Mouse (Mus musculus): ENCODE data around the gene Hist3h2a. TPM values are rescaled to one million over a fixed set of nuclear protein-coding genes. Genes with fewer than 3 reads are reported as not detected.

The Hist3h2a gene
- polyA plus RNA-seq, 1 experiment from 2014 or later = 39.7 TPM

DNA sequence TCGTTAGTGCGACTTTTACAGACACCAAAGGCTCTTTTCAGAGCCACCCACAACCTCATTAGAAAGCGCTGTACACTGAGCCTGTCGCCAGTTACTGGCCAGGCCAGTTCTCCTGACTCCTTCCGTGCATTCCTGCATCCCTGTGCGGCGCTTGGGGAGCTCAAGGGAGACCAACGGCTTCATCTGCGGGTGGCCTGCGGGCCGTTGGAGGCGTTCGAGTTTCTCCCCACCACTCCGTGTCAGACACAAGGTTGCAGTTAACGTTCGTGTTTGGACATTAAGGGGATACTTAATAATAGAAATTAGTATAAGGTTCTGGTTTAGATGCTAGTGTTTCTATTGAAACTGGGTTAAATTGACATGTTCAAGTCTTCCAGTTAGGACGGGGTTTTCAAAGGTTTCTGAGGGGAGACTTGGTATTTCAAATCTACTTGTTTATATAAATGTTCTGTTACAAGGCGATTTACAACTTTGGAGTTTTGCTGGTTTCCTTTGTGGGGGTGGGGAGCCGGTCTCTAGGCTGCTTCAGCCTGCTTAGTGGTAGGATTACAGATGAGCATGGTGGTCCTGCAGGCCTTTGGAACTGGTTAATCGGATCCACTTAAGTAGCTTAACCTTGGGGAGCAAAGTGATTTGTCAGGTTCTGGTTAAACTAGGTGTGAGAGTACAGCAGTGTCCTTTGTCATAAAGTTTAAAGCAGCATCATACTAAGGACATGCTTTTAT is 820 bp downstream of the Hist3h2a start:
- ATAC-seq (ENCODE audit: low FRiP score, low TSS enrichment) = no peak; the same call in 1 of the 2 replicates
- Histone ChIP-seq H3K4me3 (ENCODE audit: low read length) (peak overlapping the region; percentile 94), H3K27ac (ENCODE audit: low read length) (peak overlapping the region; percentile 100), H3K9me3 (ENCODE audit: low read length) (no peaks in the 10 kb centered on the region), H3K36me3 (ENCODE audit: insufficient read depth, low read length) (peaks cover 16% of the 10 kb centered on the region; the same call in 1 of the 2 replicates), H3K27me3 (ENCODE audit: insufficient read depth, low read length) (no peaks in the 10 kb centered on the region), H3K4me2 (replicated peaks; ENCODE audit: low read depth, low read length) (peak overlapping the region; percentile 97), H3K9ac (replicated peaks; ENCODE audit: low read length) (peak overlapping the region; percentile 97), H3K4me1 (ENCODE audit: insufficient read depth, low read length) (peaks cover 36% of the 10 kb centered on the region)
- WGBS = 0% methylated on average over 20 of the region's 20 CpGs

DNA sequence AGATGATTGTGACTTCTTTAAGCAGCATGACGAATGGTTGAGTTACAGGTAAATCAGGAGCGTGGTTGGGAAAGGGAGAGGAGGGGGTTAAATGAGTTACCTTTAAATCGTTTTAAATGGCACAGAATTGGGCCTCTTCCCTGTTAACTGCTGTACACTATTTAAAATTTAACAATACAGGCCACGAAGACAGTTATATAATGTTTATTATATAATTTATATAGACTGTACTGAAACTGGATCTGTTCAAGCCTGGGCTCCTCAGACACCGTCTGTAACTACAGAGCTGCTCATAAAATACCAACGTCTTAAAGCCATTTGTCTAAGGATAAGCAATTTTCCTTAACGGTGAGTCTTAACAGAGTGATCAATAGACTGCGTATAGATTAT is 1.4 kb downstream of the Hist3h2a start:
- Histone ChIP-seq H3K9me3 (ENCODE audit: low read length) (no peaks in the 10 kb centered on the region), H3K4me3 (ENCODE audit: low read length) (peak overlapping the region; percentile 94), H3K27me3 (ENCODE audit: insufficient read depth, low read length) (no peaks in the 10 kb centered on the region), H3K36me3 (ENCODE audit: insufficient read depth, low read length) (peaks cover 16% of the 10 kb centered on the region; the same call in 1 of the 2 replicates), H3K9ac (replicated peaks; ENCODE audit: low read length) (peak overlapping the region; percentile 97), H3K27ac (ENCODE audit: low read length) (peak overlapping the region; percentile 100), H3K4me1 (ENCODE audit: insufficient read depth, low read length) (peaks cover 36% of the 10 kb centered on the region), H3K4me2 (replicated peaks; ENCODE audit: low read depth, low read length) (peak overlapping the region; percentile 97)
- WGBS = 18% methylated on average over 8 of the region's 8 CpGs
- ATAC-seq (ENCODE audit: low FRiP score, low TSS enrichment) = no peak

DNA sequence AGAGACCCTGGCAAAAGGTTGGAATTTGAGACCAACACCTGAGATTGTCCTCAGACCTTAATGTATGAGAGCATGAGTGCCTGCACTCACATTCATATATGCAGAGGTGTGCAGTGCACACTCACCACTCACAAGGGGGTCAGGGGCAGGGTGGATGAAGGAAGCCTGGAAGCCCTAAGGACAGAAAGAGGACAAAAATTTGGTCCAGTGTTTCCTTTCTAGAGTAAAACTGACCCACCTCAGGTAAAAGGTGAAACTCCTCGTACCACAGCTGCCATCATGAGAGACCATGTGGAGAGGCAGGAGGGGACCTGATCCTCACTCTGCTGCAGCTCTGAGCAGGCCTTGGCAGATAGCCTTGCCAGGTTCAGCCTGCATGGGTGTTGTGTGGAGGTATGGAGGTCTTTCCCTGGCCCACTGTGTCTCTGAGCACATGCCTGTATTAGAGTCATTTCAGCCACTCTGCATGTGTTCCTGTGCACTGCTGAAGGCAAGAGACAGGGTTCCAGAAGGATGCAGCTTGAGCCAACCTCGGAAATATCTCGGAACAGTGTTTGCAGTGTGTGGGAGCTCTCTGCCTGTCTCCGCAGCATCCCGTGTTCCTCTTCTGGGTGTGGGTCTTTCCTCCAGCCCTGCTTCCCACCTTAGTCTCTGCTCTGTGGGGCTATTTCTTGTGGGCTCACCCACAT is 2.9 kb downstream of the Hist3h2a start:
- Histone ChIP-seq H3K9ac (replicated peaks; ENCODE audit: low read length) (0 out of 2 replicates have a peak overlapping the region, but pooled peaks have one; percentile 10), H3K36me3 (ENCODE audit: insufficient read depth, low read length) (peaks cover 16% of the 10 kb centered on the region; the same call in 1 of the 2 replicates), H3K27ac (ENCODE audit: low read length) (no peak overlapping the region), H3K9me3 (ENCODE audit: low read length) (peaks cover 5% of the 10 kb centered on the region), H3K4me3 (ENCODE audit: low read length) (peak overlapping the region; percentile 94), H3K4me2 (replicated peaks; ENCODE audit: low read depth, low read length) (peak overlapping the region; percentile 97), H3K27me3 (ENCODE audit: insufficient read depth, low read length) (peaks cover 3% of the 10 kb centered on the region), H3K4me1 (ENCODE audit: insufficient read depth, low read length) (peaks cover 36% of the 10 kb centered on the region)
- ATAC-seq (ENCODE audit: low FRiP score, low TSS enrichment) = no peak
- WGBS = 79% methylated on average over 5 of the region's 5 CpGs

DNA sequence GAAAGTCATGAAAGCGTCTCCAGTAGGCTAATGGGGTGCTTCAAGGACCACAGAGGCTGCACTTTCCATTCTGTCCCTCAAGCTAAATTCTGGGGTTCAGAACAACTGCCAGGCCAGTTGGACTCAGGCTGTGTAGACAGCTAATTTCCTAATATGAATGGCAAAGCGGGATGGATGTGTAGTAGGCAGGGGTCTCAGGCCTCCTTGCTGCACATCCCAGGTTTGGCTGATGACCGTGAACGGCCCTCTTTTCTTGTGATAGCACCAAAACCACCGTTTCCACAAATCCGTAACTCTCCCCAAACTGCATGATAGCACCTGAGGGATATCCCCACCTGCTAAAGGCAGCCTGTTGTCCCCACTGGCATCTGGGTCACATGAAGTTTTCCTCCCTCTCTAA is 4.1 kb downstream of the Hist3h2a start:
- Histone ChIP-seq H3K9ac (replicated peaks; ENCODE audit: low read length) (no peak overlapping the region), H3K4me1 (ENCODE audit: insufficient read depth, low read length) (peaks cover 28% of the 10 kb centered on the region), H3K27ac (ENCODE audit: low read length) (no peak overlapping the region), H3K4me3 (ENCODE audit: low read length) (no peak overlapping the region), H3K4me2 (replicated peaks; ENCODE audit: low read depth, low read length) (no peak overlapping the region), H3K36me3 (ENCODE audit: insufficient read depth, low read length) (peaks cover 16% of the 10 kb centered on the region; the same call in 1 of the 2 replicates), H3K27me3 (ENCODE audit: insufficient read depth, low read length) (peaks cover 3% of the 10 kb centered on the region), H3K9me3 (ENCODE audit: low read length) (peaks cover 5% of the 10 kb centered on the region)
- no peak for ATAC-seq (ENCODE audit: low FRiP score, low TSS enrichment)
- WGBS = 82% methylated on average over 6 of the region's 6 CpGs

DNA sequence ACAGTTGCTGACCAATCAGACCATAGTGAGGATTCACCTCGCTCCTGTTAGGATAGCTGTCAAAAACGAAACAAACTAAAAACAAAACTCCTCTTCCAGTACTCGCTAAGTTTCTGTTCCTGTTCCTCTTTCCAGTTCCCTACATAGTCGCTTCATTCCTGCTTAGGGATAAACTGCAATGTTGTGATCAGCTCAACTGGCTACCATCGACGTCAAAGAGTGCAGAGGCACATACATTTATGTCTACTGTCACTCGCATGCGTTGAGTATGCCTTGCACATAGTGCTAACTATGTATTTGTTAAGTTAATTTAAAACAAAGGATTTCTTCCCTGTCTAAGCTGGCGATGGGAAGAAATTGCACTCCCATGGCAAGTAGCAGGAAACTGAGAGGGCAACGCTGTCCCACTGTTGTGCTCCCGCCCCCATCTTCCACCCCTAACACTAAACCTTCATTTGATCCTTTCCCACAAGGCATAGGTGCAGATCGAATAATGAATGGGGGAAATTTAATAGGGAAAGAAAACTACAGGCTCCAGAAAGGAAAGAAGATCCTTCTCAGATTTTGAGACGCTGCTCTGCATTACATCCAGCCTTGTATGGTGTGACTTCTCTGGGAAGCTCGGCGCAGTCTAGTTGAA is 4.8 kb downstream of the Hist3h2a start:
- Histone ChIP-seq H3K4me1 (ENCODE audit: insufficient read depth, low read length) (peaks cover 27% of the 10 kb centered on the region), H3K9me3 (ENCODE audit: low read length) (peaks cover 5% of the 10 kb centered on the region), H3K4me2 (replicated peaks; ENCODE audit: low read depth, low read length) (peak overlapping the region; percentile 64), H3K27ac (ENCODE audit: low read length) (no peak overlapping the region), H3K4me3 (ENCODE audit: low read length) (peak overlapping the region; percentile 52), H3K9ac (replicated peaks; ENCODE audit: low read length) (peak overlapping the region; percentile 50), H3K36me3 (ENCODE audit: insufficient read depth, low read length) (peaks cover 16% of the 10 kb centered on the region; the same call in 1 of the 2 replicates), H3K27me3 (ENCODE audit: insufficient read depth, low read length) (peaks cover 3% of the 10 kb centered on the region)
- ATAC-seq (ENCODE audit: low FRiP score, low TSS enrichment) = no peak
- WGBS = 28% methylated on average over 15 of the region's 15 CpGs

DNA sequence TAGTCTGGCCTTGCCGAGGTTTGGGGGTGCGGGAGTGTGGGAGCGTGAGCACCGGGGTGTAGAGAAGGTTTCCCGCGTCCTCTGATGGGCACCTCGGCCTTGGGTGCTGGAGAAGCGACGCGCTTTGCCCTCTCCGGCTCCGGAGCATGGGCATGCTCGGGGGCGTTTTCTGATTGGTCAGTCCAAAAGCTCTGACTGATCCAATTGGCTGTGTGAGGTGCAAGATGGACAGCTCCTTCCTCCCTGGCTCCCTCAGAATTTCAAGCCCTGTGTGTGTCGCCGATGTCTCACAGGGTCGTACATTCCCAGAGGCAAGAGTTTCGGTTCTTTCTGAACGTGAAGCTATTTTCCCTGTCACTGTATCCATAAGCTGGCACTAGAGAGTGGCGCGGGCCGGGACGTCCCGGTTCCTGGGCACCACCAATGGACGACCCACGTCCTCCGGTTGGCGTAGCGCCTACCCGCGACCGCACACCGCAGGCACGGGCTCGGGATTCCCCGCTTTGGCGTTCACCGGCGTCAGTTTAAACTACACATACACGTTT is 5.5 kb downstream of the Hist3h2a start:
- H3K27ac ChIP-seq (ENCODE audit: low read length) = no peak overlapping the region
- H3K4me1 ChIP-seq (ENCODE audit: insufficient read depth, low read length) = peaks cover 31% of the 10 kb centered on the region
- peaks cover 16% of the 10 kb centered on the region; the same call in 1 of the 2 replicates for H3K36me3 ChIP-seq (ENCODE audit: insufficient read depth, low read length)
- H3K4me3 ChIP-seq (ENCODE audit: low read length) = peak overlapping the region; percentile 52
- peak; percentile 81 for ATAC-seq (ENCODE audit: low FRiP score, low TSS enrichment)
- peaks cover 3% of the 10 kb centered on the region for H3K27me3 ChIP-seq (ENCODE audit: insufficient read depth, low read length)
- WGBS = under 1% methylated on average over 40 of the region's 40 CpGs
- H3K9me3 ChIP-seq (ENCODE audit: low read length) = peaks cover 5% of the 10 kb centered on the region
- peak overlapping the region; percentile 50 for H3K9ac ChIP-seq (replicated peaks; ENCODE audit: low read length)
- peak overlapping the region; percentile 64 for H3K4me2 ChIP-seq (replicated peaks; ENCODE audit: low read depth, low read length)

DNA sequence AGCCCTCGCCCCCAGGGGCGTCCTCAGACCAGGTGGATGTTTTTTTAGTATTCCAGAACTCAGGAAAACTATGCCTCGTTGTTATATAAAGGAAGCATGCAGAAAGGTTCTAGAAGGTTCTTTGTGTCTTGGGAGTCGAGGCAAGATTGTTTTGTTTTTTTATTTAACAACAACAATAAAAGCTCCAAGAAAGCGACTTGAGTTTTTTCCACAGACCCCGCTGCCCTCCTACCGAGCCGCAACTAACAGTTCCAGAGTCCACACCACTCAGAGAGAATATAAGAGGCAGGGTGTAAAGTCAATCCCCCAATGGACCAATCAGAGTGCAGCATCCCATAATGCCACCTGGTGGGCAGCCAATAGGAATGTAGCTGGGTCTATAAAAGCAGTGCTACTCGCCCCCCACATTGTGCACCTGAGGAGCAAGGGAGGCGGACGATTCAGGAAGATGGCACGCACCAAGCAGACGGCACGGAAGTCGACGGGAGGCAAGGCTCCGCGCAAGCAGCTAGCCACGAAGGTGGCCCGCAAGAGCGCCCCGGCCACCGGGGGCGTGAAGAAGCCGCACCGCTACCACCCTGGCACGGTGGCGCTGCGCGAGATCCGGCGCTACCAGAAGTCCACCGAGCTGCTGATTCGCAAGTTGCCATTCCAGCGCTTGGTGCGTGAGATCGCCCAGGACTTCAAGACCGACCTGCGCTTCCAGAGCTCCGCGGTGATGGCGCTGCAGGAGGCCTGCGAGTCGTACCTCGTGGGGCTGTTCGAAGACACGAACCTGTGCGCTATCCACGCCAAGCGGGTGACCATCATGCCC is 7.1 kb downstream of the Hist3h2a start:
- WGBS = 63% methylated on average over 50 of the region's 50 CpGs
- no peak for ATAC-seq (ENCODE audit: low FRiP score, low TSS enrichment)

DNA sequence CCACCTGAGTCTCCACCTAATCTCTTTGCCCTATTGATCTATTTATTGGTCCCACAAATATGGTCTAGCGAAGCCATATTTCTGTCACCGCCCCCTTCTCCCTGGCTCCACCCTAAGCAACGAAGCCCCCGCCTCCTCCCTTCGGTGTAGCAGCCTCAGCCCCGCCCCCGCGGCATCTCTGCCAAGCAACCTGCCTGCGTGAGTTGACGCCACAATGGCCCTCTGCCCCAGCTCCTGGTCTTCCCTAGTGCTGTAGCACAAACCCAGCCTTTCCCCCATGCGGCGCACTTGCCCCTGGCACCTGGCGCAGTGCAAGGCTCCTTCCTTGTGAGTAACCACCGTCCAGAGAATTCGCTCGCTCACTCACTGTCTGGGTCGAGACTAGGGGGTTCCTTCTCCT is 9.1 kb downstream of the Hist3h2a start:
- Histone ChIP-seq H3K4me1 (ENCODE audit: insufficient read depth, low read length) (peaks cover 23% of the 10 kb centered on the region), H3K9me3 (ENCODE audit: low read length) (peaks cover 5% of the 10 kb centered on the region), H3K4me2 (replicated peaks; ENCODE audit: low read depth, low read length) (no peak overlapping the region), H3K4me3 (ENCODE audit: low read length) (no peak overlapping the region), H3K27ac (ENCODE audit: low read length) (no peak overlapping the region), H3K36me3 (ENCODE audit: insufficient read depth, low read length) (no peaks in the 10 kb centered on the region), H3K27me3 (ENCODE audit: insufficient read depth, low read length) (peaks cover 3% of the 10 kb centered on the region), H3K9ac (replicated peaks; ENCODE audit: low read length) (no peak overlapping the region)
- 39% methylated on average over 17 of the region's 17 CpGs for WGBS
- ATAC-seq (ENCODE audit: low FRiP score, low TSS enrichment) = no peak

More for the DNA sequence above, 7.1 kb downstream of the Hist3h2a start:
- H3K4me3 ChIP-seq (ENCODE audit: low read length) = no peak overlapping the region
- peaks cover 37% of the 10 kb centered on the region for H3K4me1 ChIP-seq (ENCODE audit: insufficient read depth, low read length)
- H3K4me2 ChIP-seq (replicated peaks; ENCODE audit: low read depth, low read length) = no peak overlapping the region
- H3K9me3 ChIP-seq (ENCODE audit: low read length) = peaks cover 5% of the 10 kb centered on the region
- peaks cover 16% of the 10 kb centered on the region; the same call in 1 of the 2 replicates for H3K36me3 ChIP-seq (ENCODE audit: insufficient read depth, low read length)
- H3K9ac ChIP-seq (replicated peaks; ENCODE audit: low read length) = no peak overlapping the region
- no peak overlapping the region for H3K27ac ChIP-seq (ENCODE audit: low read length)
- peaks cover 3% of the 10 kb centered on the region for H3K27me3 ChIP-seq (ENCODE audit: insufficient read depth, low read length)

DNA sequence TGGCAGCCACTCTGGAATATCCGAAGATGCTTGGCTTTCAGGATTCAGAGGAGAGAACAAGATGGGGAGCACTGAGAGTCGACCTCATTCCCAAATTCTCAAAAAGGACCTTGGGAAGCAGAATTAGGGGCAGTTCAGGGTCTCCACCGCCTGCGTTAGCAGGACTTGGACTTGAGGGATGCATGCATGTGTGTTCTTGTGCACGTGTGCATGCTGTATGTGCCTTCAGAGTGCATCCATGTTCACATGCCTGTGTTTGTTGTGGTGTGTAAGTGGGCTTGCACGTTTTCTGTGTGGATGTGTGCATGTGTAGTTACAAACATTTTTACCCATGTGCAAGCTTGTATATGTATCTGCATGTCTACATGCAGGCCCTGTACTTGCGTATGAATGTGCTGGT is 9.7 kb downstream of the Hist3h2a start:
- Histone ChIP-seq H3K4me1 (ENCODE audit: insufficient read depth, low read length) (peaks cover 27% of the 10 kb centered on the region), H3K9me3 (ENCODE audit: low read length) (peaks cover 5% of the 10 kb centered on the region), H3K9ac (replicated peaks; ENCODE audit: low read length) (no peak overlapping the region), H3K4me2 (replicated peaks; ENCODE audit: low read depth, low read length) (no peak overlapping the region), H3K27ac (ENCODE audit: low read length) (no peak overlapping the region), H3K36me3 (ENCODE audit: insufficient read depth, low read length) (no peaks in the 10 kb centered on the region), H3K27me3 (ENCODE audit: insufficient read depth, low read length) (peaks cover 3% of the 10 kb centered on the region), H3K4me3 (ENCODE audit: low read length) (no peak overlapping the region)
- no peak for ATAC-seq (ENCODE audit: low FRiP score, low TSS enrichment)
- WGBS = 86% methylated on average over 7 of the region's 7 CpGs
